Mouse (Mus musculus): ENCODE results near the gene Bricd5. TPM values are rescaled to one million over a fixed set of nuclear protein-coding genes. Genes with fewer than 3 reads are reported as not detected.
A peak's percentile ranks its signal among the peaks of the same experiment; 100 is the strongest.

Bricd5 gene
- polyA plus RNA-seq, 1 experiment from 2014 or later = not detected

- DNase-seq (ENCODE audit: low spot score) = no peak
These were observed 9.8 kb downstream of the Bricd5 start for GRCm38 (mm10) chr17:24483495-24483894.

- DNase-seq (ENCODE audit: low spot score) = peak; percentile 35
These were observed 11.6 kb downstream of the Bricd5 start for GRCm38 (mm10) chr17:24485090-24485860.

- DNase-seq (ENCODE audit: low spot score) = no peak
These were observed 14.5 kb downstream of the Bricd5 start, which contains the start of gene Caskin1 for GRCm38 (mm10) chr17:24488186-24488661. Gene Caskin1, plus strand, starts transcription at chr17:24488601.

- peak; percentile 33 for DNase-seq (ENCODE audit: low spot score)
These were observed 15.1 kb downstream of the Bricd5 start for GRCm38 (mm10) chr17:24488662-24489264.

GRCm38 (mm10) chr17:24489265-24490030, 15.8 kb downstream of the Bricd5 start:
- DNase-seq (ENCODE audit: low spot score) = no peak

- no peak for DNase-seq (ENCODE audit: low spot score)
These were observed 16.7 kb downstream of the Bricd5 start for GRCm38 (mm10) chr17:24490399-24490798.

GRCm38 (mm10) chr17:24494627-24495335, 21.1 kb downstream of the Bricd5 start:
- peak; percentile 55 for DNase-seq (ENCODE audit: low spot score)

GRCm38 (mm10) chr17:24495443-24495842, 21.8 kb downstream of the Bricd5 start:
- no peak for DNase-seq (ENCODE audit: low spot score)

GRCm38 (mm10) chr17:24496026-24496425, 22.3 kb downstream of the Bricd5 start:
- DNase-seq (ENCODE audit: low spot score) = no peak

GRCm38 (mm10) chr17:24502208-24502607, 28.5 kb downstream of the Bricd5 start:
- no peak for DNase-seq (ENCODE audit: low spot score)

GRCm38 (mm10) chr17:24504085-24504484, 30.4 kb downstream of the Bricd5 start:
- no peak for DNase-seq (ENCODE audit: low spot score)

- no peak for DNase-seq (ENCODE audit: low spot score)
These were observed 31.7 kb downstream of the Bricd5 start for GRCm38 (mm10) chr17:24505286-24505955.

GRCm38 (mm10) chr17:24506332-24507070, 32.8 kb downstream of the Bricd5 start:
- DNase-seq (ENCODE audit: low spot score) = no peak

GRCm38 (mm10) chr17:24507129-24507664, 33.5 kb downstream of the Bricd5 start:
- no peak for DNase-seq (ENCODE audit: low spot score)

- no peak for DNase-seq (ENCODE audit: low spot score)
These were observed 34.2 kb downstream of the Bricd5 start for GRCm38 (mm10) chr17:24507806-24508460.

GRCm38 (mm10) chr17:24513609-24514008, 39.9 kb downstream of the Bricd5 start:
- DNase-seq (ENCODE audit: low spot score) = peak; percentile 15

GRCm38 (mm10) chr17:24514270-24515257, 40.9 kb downstream of the Bricd5 start:
- no peak for DNase-seq (ENCODE audit: low spot score)

- no peak for DNase-seq (ENCODE audit: low spot score)
These were observed 46.8 kb downstream of the Bricd5 start for GRCm38 (mm10) chr17:24520450-24520849.

Data from thymus, postnatal 0 days (tissue).